Mouse (Mus musculus): ENCODE results near the gene Tns4. TPM values are rescaled to one million over a fixed set of nuclear protein-coding genes. Genes with fewer than 3 reads are reported as not detected.

Tns4 gene
- total RNA-seq, 2 experiments from 2014 or later = 0.13 to 0.20 TPM

Other genes starting within 250 kb of the Tns4 start
- 10 to 100 TPM; 19.8 to 21.1 TPM for gene Wipf2, start 225.7 kb downstream of the Tns4 start, total RNA-seq (2021)
- gene Cdc6, start 181.5 kb downstream of the Tns4 start, total RNA-seq (2021) = 1 to 10 TPM in 1 of 2 experiments, under 1 TPM in 1; 0.89 to 1.5 TPM
- 10 to 100 TPM; 20.0 to 24.5 TPM for gene Rara, start 161.5 kb downstream of the Tns4 start, total RNA-seq (2021)
- gene Gjd3, start 106.3 kb downstream of the Tns4 start, total RNA-seq (2021) = not detected
- 10 to 100 TPM; 15.4 to 20.5 TPM for gene Top2a, start 65.1 kb downstream of the Tns4 start, total RNA-seq (2021)
- gene Igfbp4, start 48.1 kb downstream of the Tns4 start, total RNA-seq (2021) = 10 to 100 TPM; 82.3 to 97.6 TPM
- under 1 TPM in 1 of 2 experiments, not detected in 1; 0.20 TPM for gene Ccr7, start 65.8 kb upstream of the Tns4 start, total RNA-seq (2021)
- 10 to 100 TPM; 50.1 to 60.8 TPM for gene Smarce1, start 141.7 kb upstream of the Tns4 start, total RNA-seq (2021)
- gene Krt222, start 154.8 kb upstream of the Tns4 start, total RNA-seq (2021) = 1 to 10 TPM in 1 of 2 experiments, under 1 TPM in 1; 0.79 to 1.1 TPM
- gene Krt24, start 196.0 kb upstream of the Tns4 start, total RNA-seq (2021) = not detected
- gene Krt25, start 233.6 kb upstream of the Tns4 start, total RNA-seq (2021) = not detected
- gene Krt26, start 248.7 kb upstream of the Tns4 start, total RNA-seq (2021) = not detected